Mouse (Mus musculus) brain, embryonic 14.5 days (tissue): ENCODE measurements around the gene Bag1.

ENCODE experiments used
- CTCF ChIP-seq: fragments of 200-500 bp; IDR thresholded peaks from 2 replicates; pipeline ENCODE4 v1.5.1; 2012; ENCODE audit warnings: inconsistent platforms, mild to moderate bottlenecking, moderate library complexity, borderline replicate concordance; ENCODE audit not compliant: insufficient read depth, insufficient read length; ENCODE audit errors: extremely low read depth
- POLR2A ChIP-seq: fragments of 200-500 bp; IDR thresholded peaks from 2 replicates; pipeline ENCODE4 v1.6.1; 2012; ENCODE audit warnings: mild to moderate bottlenecking, inconsistent platforms, borderline replicate concordance; ENCODE audit not compliant: poor library complexity, insufficient read depth, insufficient read length, severe bottlenecking; ENCODE audit errors: extremely low read depth

- no peak for TF ChIP-seq CTCF
- no peak for TF ChIP-seq POLR2A
Observed at GRCm38 (mm10) chr4:40925568-40925967, 22.5 kb downstream of the Bag1 start.
